Mouse (Mus musculus) kidney, adult 2 months (tissue): ENCODE results near the gene Pitx1.
A peak's percentile ranks its signal among the peaks of the same experiment; 100 is the strongest.

Experiments
- CTCF ChIP-seq: fragments of 200-500 bp; conservative IDR thresholded peaks from 2 replicates; pipeline ENCODE4 v1.5.1; 2011; ENCODE audit warnings: low read depth, mild to moderate bottlenecking, control low read depth, low read length, moderate library complexity, mixed read lengths; ENCODE audit not compliant: insufficient read depth, insufficient read length
- POLR2A ChIP-seq: fragments of 200-500 bp; IDR thresholded peaks from one replicate; pipeline ENCODE4 v1.6.1; 2011; ENCODE audit warnings: low read depth, low read length, control low read depth

- peak; percentile 37; the same call in 1 of the 2 replicates for TF ChIP-seq CTCF
- TF ChIP-seq POLR2A, result no peak
Observed at GRCm38 (mm10) chr13:55843700-55844099, 7.7 kb upstream of the Pitx1 start.
